Mouse (Mus musculus): ENCODE results near the gene Carmil2. TPM values are rescaled to one million over a fixed set of nuclear protein-coding genes. Genes with fewer than 3 reads are reported as not detected.

The Carmil2 gene
- polyA plus RNA-seq, 1 experiment from 2014 or later = 0.32 TPM

- ATAC-seq (ENCODE audit: low read depth) = peak; percentile 75
- 2% methylated on average over 55 of the region's 55 CpGs for WGBS (ENCODE audit: insufficient replicate concordance)
- no peak within 1 kb of the TSS for H3K27ac ChIP-seq
These were observed 21.7 kb downstream of the Carmil2 start, which contains the start of the genes 4933405L10Rik and Enkd1 for GRCm38 (mm10) chr8:105707498-105708403. 4933405L10Rik (plus strand) TSS chr8:105707655. Enkd1 (minus strand) TSS chr8:105708210.

DNA sequence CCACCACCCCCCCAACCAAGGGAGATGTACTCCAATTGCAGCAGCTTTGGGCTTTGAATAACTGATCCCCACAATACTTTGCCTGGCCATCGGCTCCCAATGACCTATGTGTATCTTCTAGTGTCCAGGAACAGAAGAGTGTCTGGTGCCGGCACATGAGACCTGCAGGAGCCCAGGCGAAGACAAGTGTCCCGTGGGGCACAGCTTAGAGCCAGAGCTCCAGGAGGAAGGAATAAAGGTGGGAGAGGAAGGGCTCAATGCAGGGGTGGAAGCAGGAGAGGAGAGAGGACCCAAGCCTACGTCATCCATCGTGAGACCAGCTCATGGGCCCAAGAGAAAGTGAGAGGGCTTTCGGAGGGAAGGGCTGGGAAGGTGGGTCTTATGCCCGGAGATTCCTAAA lies 22.6 kb downstream of the Carmil2 start:
- ATAC-seq (ENCODE audit: low read depth) = no peak
- H3K27ac ChIP-seq = no peak overlapping the region
- H3K9me3 ChIP-seq (replicated peaks) = no peaks in the 10 kb centered on the region
- no peak for DNase-seq
- 88% methylated on average over 8 of the region's 8 CpGs for WGBS (ENCODE audit: insufficient replicate concordance)
- no peak overlapping the region for H3K4me2 ChIP-seq
- no peaks in the 10 kb centered on the region for H3K27me3 ChIP-seq
- peaks cover 9% of the 10 kb centered on the region; the same call in 1 of the 2 replicates for H3K36me3 ChIP-seq
- no peak overlapping the region for H3K4me3 ChIP-seq (replicated peaks)
- no peak overlapping the region for H3K9ac ChIP-seq
- peaks cover 24% of the 10 kb centered on the region for H3K4me1 ChIP-seq (replicated peaks)

More at GRCm38 (mm10) chr8:105707498-105708403, 21.7 kb downstream of the Carmil2 start, which contains the start of the genes 4933405L10Rik and Enkd1:
- peaks cover 24% of the 10 kb centered on the region for H3K4me1 ChIP-seq (replicated peaks)
- H3K9ac ChIP-seq = peak within 1 kb of the TSS; percentile 80
- peak within 1 kb of the TSS; percentile 70 for H3K4me3 ChIP-seq (replicated peaks)
- no peaks in the 10 kb centered on the region for H3K9me3 ChIP-seq (replicated peaks)
- peaks cover 18% of the 10 kb centered on the region; the same call in 1 of the 2 replicates for H3K36me3 ChIP-seq
- H3K27me3 ChIP-seq = no peaks in the 10 kb centered on the region
- DNase-seq = peak; percentile 73
- peak within 1 kb of the TSS; percentile 95 for H3K4me2 ChIP-seq

GRCm38 (mm10) chr8:105709317-105709716 lies 23.2 kb downstream of the Carmil2 start:
- Histone ChIP-seq H3K9me3 (replicated peaks) (no peaks in the 10 kb centered on the region), H3K4me2 (no peak overlapping the region), H3K9ac (no peak overlapping the region), H3K27ac (no peak overlapping the region), H3K27me3 (no peaks in the 10 kb centered on the region), H3K36me3 (peaks cover 2% of the 10 kb centered on the region; the same call in 1 of the 2 replicates), H3K4me3 (replicated peaks) (no peak overlapping the region), H3K4me1 (replicated peaks) (peaks cover 24% of the 10 kb centered on the region)
- 77% methylated on average over 14 of the region's 14 CpGs for WGBS (ENCODE audit: insufficient replicate concordance)
- ATAC-seq (ENCODE audit: low read depth) = no peak
- no peak for DNase-seq

- Histone ChIP-seq H3K4me3 (replicated peaks) (no peak overlapping the region), H3K9me3 (replicated peaks) (no peaks in the 10 kb centered on the region), H3K36me3 (no peaks in the 10 kb centered on the region), H3K4me1 (replicated peaks) (peaks cover 10% of the 10 kb centered on the region), H3K9ac (no peak overlapping the region), H3K27me3 (no peaks in the 10 kb centered on the region), H3K27ac (no peak overlapping the region), H3K4me2 (no peak overlapping the region)
- ATAC-seq (ENCODE audit: low read depth) = no peak
- 58% methylated on average over 3 of the region's 3 CpGs for WGBS (ENCODE audit: insufficient replicate concordance)
- DNase-seq = no peak
These were observed 26.2 kb downstream of the Carmil2 start for GRCm38 (mm10) chr8:105712286-105712685.

- 4% methylated on average over 3 of the region's 3 CpGs for WGBS (ENCODE audit: insufficient replicate concordance)
- Histone ChIP-seq H3K4me1 (replicated peaks) (no peaks in the 10 kb centered on the region), H3K36me3 (no peaks in the 10 kb centered on the region), H3K27ac (no peak overlapping the region), H3K4me3 (replicated peaks) (no peak overlapping the region), H3K27me3 (no peaks in the 10 kb centered on the region), H3K4me2 (no peak overlapping the region), H3K9me3 (replicated peaks) (no peaks in the 10 kb centered on the region), H3K9ac (no peak overlapping the region)
- DNase-seq (peak; percentile 74), ATAC-seq (ENCODE audit: low read depth) (peak; percentile 41)
These were observed 28.1 kb downstream of the Carmil2 start for GRCm38 (mm10) chr8:105714139-105714538.

GRCm38 (mm10) chr8:105715042-105715441 lies 29.0 kb downstream of the Carmil2 start:
- no peak overlapping the region for H3K4me3 ChIP-seq (replicated peaks)
- H3K27me3 ChIP-seq = no peaks in the 10 kb centered on the region
- no peak overlapping the region for H3K27ac ChIP-seq
- ATAC-seq (ENCODE audit: low read depth) (no peak), DNase-seq (no peak)
- WGBS (ENCODE audit: insufficient replicate concordance) = 61% methylated on average over 6 of the region's 6 CpGs
- no peak overlapping the region for H3K4me2 ChIP-seq
- H3K9me3 ChIP-seq (replicated peaks) = no peaks in the 10 kb centered on the region
- no peaks in the 10 kb centered on the region for H3K36me3 ChIP-seq
- H3K9ac ChIP-seq = no peak overlapping the region
- H3K4me1 ChIP-seq (replicated peaks) = no peaks in the 10 kb centered on the region

GRCm38 (mm10) chr8:105716302-105716945 lies 30.4 kb downstream of the Carmil2 start:
- Histone ChIP-seq H3K4me2 (no peak overlapping the region), H3K36me3 (no peaks in the 10 kb centered on the region), H3K4me3 (replicated peaks) (no peak overlapping the region), H3K27me3 (no peaks in the 10 kb centered on the region), H3K27ac (no peak overlapping the region), H3K9me3 (replicated peaks) (no peaks in the 10 kb centered on the region), H3K9ac (no peak overlapping the region), H3K4me1 (replicated peaks) (no peaks in the 10 kb centered on the region)
- 88% methylated on average over 15 of the region's 15 CpGs for WGBS (ENCODE audit: insufficient replicate concordance)
- DNase-seq = no peak
- no peak for ATAC-seq (ENCODE audit: low read depth)

- Histone ChIP-seq H3K4me2 (no peak overlapping the region), H3K27me3 (no peaks in the 10 kb centered on the region), H3K4me3 (replicated peaks) (no peak overlapping the region), H3K9me3 (replicated peaks) (no peaks in the 10 kb centered on the region), H3K36me3 (0 out of 2 replicates have a peak, but pooled peaks cover 2% of the 10 kb centered on the region), H3K27ac (no peak overlapping the region), H3K9ac (no peak overlapping the region), H3K4me1 (replicated peaks) (no peaks in the 10 kb centered on the region)
- DNase-seq = no peak
- ATAC-seq (ENCODE audit: low read depth) = no peak
- WGBS (ENCODE audit: insufficient replicate concordance) = 70% methylated on average over 4 of the region's 4 CpGs
These were observed 33.6 kb downstream of the Carmil2 start for GRCm38 (mm10) chr8:105719637-105720036.

DNA sequence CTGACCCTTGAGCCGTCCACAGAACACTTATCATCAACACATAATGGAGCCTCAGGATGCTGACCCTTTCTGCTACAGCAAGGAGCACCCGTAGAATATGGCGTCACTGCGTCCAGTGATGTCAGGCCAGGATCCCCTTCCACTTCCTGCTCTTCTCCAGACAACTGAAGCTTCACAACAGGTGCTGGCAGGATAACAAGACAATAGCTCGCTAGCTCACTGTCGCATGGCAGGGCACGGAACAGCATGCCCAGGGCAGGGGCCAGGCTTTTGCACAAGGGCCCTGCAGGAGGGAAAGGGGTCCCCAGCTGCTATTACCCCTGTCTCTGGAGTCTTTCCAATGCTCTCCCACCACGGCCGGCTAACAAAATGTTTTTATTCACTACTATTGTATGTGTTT lies 36.8 kb downstream of the Carmil2 start:
- ATAC-seq (ENCODE audit: low read depth) (no peak), DNase-seq (no peak)
- Histone ChIP-seq H3K27me3 (no peaks in the 10 kb centered on the region), H3K9ac (no peak overlapping the region), H3K27ac (no peak overlapping the region), H3K4me3 (replicated peaks) (no peak overlapping the region), H3K36me3 (0 out of 2 replicates have a peak, but pooled peaks cover 2% of the 10 kb centered on the region), H3K9me3 (replicated peaks) (no peaks in the 10 kb centered on the region), H3K4me1 (replicated peaks) (peaks cover 10% of the 10 kb centered on the region), H3K4me2 (no peak overlapping the region)
- WGBS (ENCODE audit: insufficient replicate concordance) = 85% methylated on average over 9 of the region's 9 CpGs

DNA sequence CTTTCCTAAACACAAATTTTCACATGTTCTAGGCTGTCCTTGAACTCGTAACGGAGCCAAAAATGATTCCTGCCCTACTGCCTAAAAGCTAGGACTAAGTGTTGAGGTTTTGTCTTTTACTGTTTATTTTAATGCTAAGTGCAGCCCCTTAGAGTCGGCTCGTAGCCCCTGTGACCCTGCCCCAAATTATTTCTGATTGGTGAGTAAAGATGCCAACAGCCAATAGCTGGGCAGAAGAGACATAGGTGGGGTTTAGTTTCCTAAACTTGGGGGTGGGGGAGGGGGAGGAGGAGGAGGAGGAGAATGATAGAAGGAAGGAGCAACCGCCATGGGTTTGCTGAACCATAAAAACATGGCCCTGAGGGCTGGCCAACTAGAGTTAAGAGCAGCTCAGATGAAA lies 39.7 kb downstream of the Carmil2 start:
- Histone ChIP-seq H3K9ac (no peak overlapping the region), H3K9me3 (replicated peaks) (no peaks in the 10 kb centered on the region), H3K27me3 (no peaks in the 10 kb centered on the region), H3K4me3 (replicated peaks) (no peak overlapping the region), H3K4me1 (replicated peaks) (peaks cover 13% of the 10 kb centered on the region), H3K27ac (no peak overlapping the region), H3K4me2 (no peak overlapping the region), H3K36me3 (0 out of 2 replicates have a peak, but pooled peaks cover 2% of the 10 kb centered on the region)
- DNase-seq = no peak
- WGBS (ENCODE audit: insufficient replicate concordance) = 63% methylated on average over 5 of the region's 5 CpGs
- no peak for ATAC-seq (ENCODE audit: low read depth)

DNA sequence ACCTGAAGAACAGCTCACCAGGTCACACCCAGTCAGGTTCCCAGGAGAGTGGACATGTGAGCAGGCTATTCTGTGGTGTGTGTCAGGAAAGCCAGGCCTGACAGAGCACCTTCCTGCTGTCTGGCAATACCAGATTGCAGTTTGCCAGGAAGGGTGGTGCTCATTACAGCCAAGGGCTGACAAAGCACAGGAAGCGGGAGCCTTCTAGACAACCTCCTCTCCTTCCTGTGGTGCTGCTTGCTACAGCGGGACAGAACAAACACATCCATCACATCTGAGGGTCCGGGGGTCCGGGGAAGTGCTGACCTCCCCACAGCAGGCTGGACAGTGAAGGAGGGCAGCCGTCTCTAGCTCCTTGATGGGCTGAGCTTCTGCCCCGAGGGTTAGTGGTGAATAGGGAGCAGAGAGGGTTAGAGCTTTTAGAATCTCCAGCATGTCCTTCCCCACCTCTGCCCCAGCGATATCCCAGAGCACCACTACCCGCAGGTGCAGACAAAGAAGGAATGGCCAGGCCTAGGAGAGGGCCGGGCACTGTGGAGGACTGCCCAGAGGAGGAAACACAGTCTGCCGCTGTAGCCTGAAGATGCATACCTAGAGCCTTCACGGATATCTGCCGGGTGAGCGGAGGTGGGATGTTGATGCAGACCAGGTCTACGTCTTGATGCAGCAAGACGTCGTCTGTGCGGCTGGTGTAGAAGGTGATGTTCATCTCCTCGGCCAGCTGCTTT lies 41.5 kb downstream of the Carmil2 start:
- H3K27me3 ChIP-seq = no peaks in the 10 kb centered on the region
- H3K9me3 ChIP-seq (replicated peaks) = no peaks in the 10 kb centered on the region
- H3K4me3 ChIP-seq (replicated peaks) = no peak overlapping the region
- peak; percentile 76 for ATAC-seq (ENCODE audit: low read depth)
- H3K9ac ChIP-seq = no peak overlapping the region
- H3K4me2 ChIP-seq = no peak overlapping the region; the same call in 1 of the 2 replicates
- H3K27ac ChIP-seq = peak overlapping the region; percentile 15; the same call in 1 of the 2 replicates
- H3K4me1 ChIP-seq (replicated peaks) = peaks cover 21% of the 10 kb centered on the region
- 0 out of 2 replicates have a peak, but pooled peaks cover 2% of the 10 kb centered on the region for H3K36me3 ChIP-seq
- DNase-seq = no peak
- WGBS (ENCODE audit: insufficient replicate concordance) = 40% methylated on average over 18 of the region's 18 CpGs

Data from liver, embryonic 13.5 days (tissue).